In the genomic region with DNA sequence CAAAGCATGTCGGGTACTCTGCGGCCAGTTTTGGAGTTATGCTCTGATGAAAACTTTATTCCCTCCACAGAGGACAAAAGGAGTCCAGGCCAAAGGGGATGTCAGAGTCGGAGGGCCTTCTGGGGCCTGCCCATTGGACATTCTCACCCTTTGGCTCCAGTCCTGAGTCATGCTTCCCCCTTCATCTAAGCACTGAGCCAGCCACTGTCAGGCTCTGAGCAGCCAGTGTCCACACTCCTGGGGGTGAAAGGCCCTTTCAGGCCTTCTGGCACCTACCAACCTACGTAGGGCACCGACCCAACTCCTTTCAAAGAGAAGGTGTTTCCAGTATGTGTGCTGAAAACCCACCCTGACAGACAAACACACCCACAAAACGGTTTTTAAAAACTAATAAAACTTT, we compare ENCODE assay signal across 24 mouse cellular contexts.
"Had no signal": no experiment of that assay in that cellular context is flagged by ENCODE, and none has a peak within 500 bp of the region (broad histone marks: within the 10 kb centered on the region; RNA-seq: fewer than 3 reads in every experiment).

No protein-coding gene starts in this region.

- H3K27ac ChIP-seq: gastrocnemius, adult 2 months; heart, adult 2 months; heart, embryonic 10.5 days; hindbrain, embryonic 10.5 days; hindbrain, embryonic 12.5 days; hindbrain, embryonic 14.5 days; intestine, embryonic 15.5 days; limb, embryonic 13.5 days; limb, embryonic 15.5 days; liver, embryonic 12.5 days; liver, embryonic 14.5 days had no signal

- H3K36me3 ChIP-seq: heart, embryonic 12.5 days; hindbrain, embryonic 10.5 days; hindbrain, embryonic 12.5 days; intestine, embryonic 15.5 days; limb, embryonic 13.5 days; limb, embryonic 15.5 days; liver, embryonic 12.5 days had no signal

- H3K4me3 ChIP-seq: gastrocnemius, adult 2 months; heart, adult 2 months; heart, embryonic 10.5 days; heart, embryonic 12.5 days; hindbrain, embryonic 10.5 days; hindbrain, embryonic 12.5 days; intestine, embryonic 15.5 days; limb, embryonic 13.5 days; limb, embryonic 15.5 days; liver, embryonic 12.5 days had no signal

- DNase-seq: gastrocnemius, adult 2 months; gastrocnemius, postnatal 10 days; gastrocnemius, postnatal 25 days; heart, adult 2 months; heart, postnatal 10 days; heart, postnatal 4 days; kidney, adult 18-20 months; kidney, adult 8-10 months; kidney, postnatal 10 days; kidney, postnatal 25 days; kidney, postnatal 4 days; layer of hippocampus, adult 9-11 months; layer of hippocampus, postnatal 36 days; left cerebral cortex, postnatal 4 days had no signal
